Mouse (Mus musculus) T-helper 17 cell (primary cell): ENCODE measurements around the gene Grb2.

Source experiments
- in situ Hi-C, 2 experiments: fragments of 300-600 bp; cut with MboI, MseI; formaldehyde crosslinking; loops; 1 replicate in 1 of 2; 2 replicates in 1 of 2; pipeline ENCODE4 v1.15.1; 2025; ENCODE audit warnings: high pct_unique_total_duplicates in 2 of 2

The Grb2 gene

GRCm38 (mm10) chr11:115614346-115615107, 93.9 kb downstream of the Grb2 start:
- in situ Hi-C loops = loop anchor here in 1 of 2 experiments (10.0 kb wide), 1 partner anchor 200 kb away; the partner anchor contains the start of genes Caskin2 and Tsen54

- in situ Hi-C loops = loop anchor here in 1 of 2 experiments (10.0 kb wide), 1 partner anchor 201 kb away; the partner anchor contains the start of genes Caskin2 and Tsen54
Observed at GRCm38 (mm10) chr11:115613138-115613945, 95.1 kb downstream of the Grb2 start.

- in situ Hi-C loops = loop anchor here in 1 of 2 experiments (10.0 kb wide), 1 partner anchor 202 kb away; the partner anchor contains the start of genes Caskin2 and Tsen54
Observed at GRCm38 (mm10) chr11:115612410-115613137, 95.8 kb downstream of the Grb2 start, which contains the start of gene Mif4gd. Gene Mif4gd (minus strand): TSS chr11:115612969.

- in situ Hi-C loops = loop anchor here in 1 of 2 experiments (10.0 kb wide), 1 partner anchor 203 kb away; the partner anchor contains the start of genes Caskin2 and Tsen54
Observed at GRCm38 (mm10) chr11:115612059-115612409, 96.4 kb downstream of the Grb2 start.

GRCm38 (mm10) chr11:115611173-115611572, 97.2 kb downstream of the Grb2 start:
- in situ Hi-C loops = loop anchor here in 1 of 2 experiments (10.0 kb wide), 1 partner anchor 204 kb away; the partner anchor contains the start of genes Caskin2 and Tsen54

GRCm38 (mm10) chr11:115609576-115609975, 98.8 kb downstream of the Grb2 start:
- in situ Hi-C loops = loop anchor here in 1 of 2 experiments (10.0 kb wide), 1 partner anchor 415 kb away; the partner anchor contains the start of gene H3f3b

GRCm38 (mm10) chr11:115608421-115609399, 99.7 kb downstream of the Grb2 start:
- in situ Hi-C loops = loop anchor here in 1 of 2 experiments (10.0 kb wide), 1 partner anchor 416 kb away; the partner anchor contains the start of gene H3f3b

- in situ Hi-C loops = loop anchor here in 1 of 2 experiments (10.0 kb wide), 1 partner anchor 418 kb away; the partner anchor contains the start of gene H3f3b
Observed at GRCm38 (mm10) chr11:115606733-115607132, 101.7 kb downstream of the Grb2 start.

GRCm38 (mm10) chr11:115604304-115604696, 104.1 kb downstream of the Grb2 start:
- in situ Hi-C loops = loop anchor here in 1 of 2 experiments (10.0 kb wide), 1 partner anchor 421 kb away; the partner anchor contains the start of gene H3f3b

GRCm38 (mm10) chr11:115603476-115604303, 104.7 kb downstream of the Grb2 start, which contains the start of the genes Mrps7 and Gga3:
Gene Mrps7 (plus strand): TSS chr11:115603925.
Gene Gga3 (minus strand): TSS chr11:115604051.
- in situ Hi-C loops = loop anchor here in 1 of 2 experiments (10.0 kb wide), 1 partner anchor 421 kb away; the partner anchor contains the start of gene H3f3b

GRCm38 (mm10) chr11:115603128-115603475, 105.3 kb downstream of the Grb2 start:
- in situ Hi-C loops = loop anchor here in 1 of 2 experiments (10.0 kb wide), 1 partner anchor 422 kb away; the partner anchor contains the start of gene H3f3b

GRCm38 (mm10) chr11:115601174-115601573, 107.2 kb downstream of the Grb2 start:
- in situ Hi-C loops = loop anchor here in 1 of 2 experiments (10.0 kb wide), 1 partner anchor 424 kb away; the partner anchor contains the start of gene H3f3b

GRCm38 (mm10) chr11:115600743-115601142, 107.7 kb downstream of the Grb2 start:
- in situ Hi-C loops = loop anchor here in 1 of 2 experiments (10.0 kb wide), 1 partner anchor 424 kb away; the partner anchor contains the start of gene H3f3b

- in situ Hi-C loops = loop anchor here in 1 of 2 experiments (10.0 kb wide), 1 partner anchor 425 kb away; the partner anchor contains the start of gene H3f3b
Observed at GRCm38 (mm10) chr11:115599722-115600121, 108.7 kb downstream of the Grb2 start.

- in situ Hi-C loops = no loop called here
Observed at GRCm38 (mm10) chr11:115598309-115598708, 110.1 kb downstream of the Grb2 start.

GRCm38 (mm10) chr11:115595209-115595608, 113.2 kb downstream of the Grb2 start:
- in situ Hi-C loops = no loop called here
